Mouse (Mus musculus) lung, postnatal 0 days (tissue): ENCODE data around the gene Rufy2. TPM values are rescaled to one million over a fixed set of nuclear protein-coding genes. Genes with fewer than 3 reads are reported as not detected.

Experiments
- ATAC-seq: fragments of 200-750 bp; cut with Nextera tagmentation; 2 replicates; pipeline ENCODE4 v1.8.0; 2017; ENCODE audit warnings: moderate library complexity
- DNase-seq: peaks from one replicate; pipeline ENCODE4 v3.0.0-alpha.2; 2016; ENCODE audit warnings: low spot score
- H3K27ac ChIP-seq: fragments of 300-500 bp; sonication (generic); 2 replicates; pipeline ENCODE4 v1.5.1; 2014; ENCODE audit warnings: antibody characterized with exemption, mild to moderate bottlenecking, low read length, mixed read lengths
- H3K27me3 ChIP-seq: fragments of 300-500 bp; sonication (generic); replicated peaks from 2 replicates; pipeline ENCODE4 v1.6.1; 2014; ENCODE audit warnings: low read length, mixed read lengths; ENCODE audit not compliant: insufficient read depth
- H3K36me3 ChIP-seq: fragments of 300-500 bp; sonication (generic); 2 replicates; pipeline ENCODE4 v1.6.1; 2014; ENCODE audit warnings: low read length, mixed read lengths; ENCODE audit not compliant: insufficient read depth
- H3K4me1 ChIP-seq: fragments of 300-500 bp; sonication (generic); 2 replicates; pipeline ENCODE4 v1.6.1; 2014; ENCODE audit warnings: antibody characterized with exemption, low read depth, low read length, mixed read lengths; ENCODE audit not compliant: insufficient read depth
- H3K4me2 ChIP-seq: fragments of 300-500 bp; sonication (generic); replicated peaks from 2 replicates; pipeline ENCODE4 v1.6.1; 2014; ENCODE audit warnings: low read depth, mild to moderate bottlenecking, low read length, moderate library complexity, mixed read lengths
- H3K4me3 ChIP-seq: fragments of 300-500 bp; sonication (generic); 2 replicates; pipeline ENCODE4 v1.5.1; 2014; ENCODE audit warnings: low read depth, low read length
- H3K9ac ChIP-seq: fragments of 300-500 bp; sonication (generic); replicated peaks from 2 replicates; pipeline ENCODE4 v1.6.1; 2014; ENCODE audit warnings: low read depth, mild to moderate bottlenecking
- H3K9me3 ChIP-seq: fragments of 300-500 bp; sonication (generic); 2 replicates; pipeline ENCODE4 v1.6.1; 2016; ENCODE audit warnings: low read length, mixed read lengths
- CTCF ChIP-seq: IDR thresholded peaks from 2 replicates; pipeline ENCODE4 v1.5.1; 2016; ENCODE audit warnings: antibody characterized with exemption, mild to moderate bottlenecking
- EP300 ChIP-seq: IDR thresholded peaks from 2 replicates; pipeline ENCODE4 v1.6.1; 2016; ENCODE audit warnings: antibody characterized with exemption, mild to moderate bottlenecking, control low read depth
- WGBS: fragments of 180-500 bp; shearing (Covaris S2); extraction: QIAGEN DNeasy Blood & Tissue Kit; methylation state at CpG from one replicate; pipeline ENCODE4 v1.1.7; 2014; 5-methylcytosine and 5-hydroxymethylcytosine counted together
- polyA plus RNA-seq: library from polyadenylated mRNA; unstranded; fragments of >200 nt; fragmentation: Nextera tagmentation; extraction: Ambion mirVana; gene quantifications from 2 replicates; pipeline ENCODE4 v1.2.1, GENCODE M21; 2015

Gene Rufy2
- polyA plus RNA-seq, 1 experiment from 2014 or later, result 13.9 TPM

DNA sequence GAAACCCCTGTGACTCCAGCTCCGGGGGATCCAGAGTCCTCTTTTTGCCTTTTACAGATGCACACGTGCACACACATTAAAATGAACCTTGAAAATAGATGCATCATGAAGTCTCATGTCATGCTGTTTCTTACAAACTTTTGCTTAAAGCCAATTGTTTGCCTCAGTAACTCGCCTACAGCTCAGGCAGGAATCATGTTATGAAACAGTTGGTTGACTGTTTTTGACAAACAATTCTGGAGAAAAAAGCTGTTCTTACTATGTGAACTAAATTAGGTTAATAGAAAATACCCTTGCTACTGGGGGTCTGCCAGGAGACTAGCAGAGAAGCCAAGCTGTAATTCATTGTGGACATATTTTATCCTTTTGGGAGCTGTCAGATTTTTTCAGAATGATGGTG lies 52.9 kb downstream of the Rufy2 start:
- no peak overlapping the region for H3K4me3 ChIP-seq
- H3K27ac ChIP-seq, result peak overlapping the region; percentile 47
- H3K9me3 ChIP-seq, result no peaks in the 10 kb centered on the region
- WGBS, result 63% methylated on average over 3 of the region's 3 CpGs
- ATAC-seq (no peak), DNase-seq (no peak)
- TF ChIP-seq CTCF, result no peak
- no peak for TF ChIP-seq EP300
- no peaks in the 10 kb centered on the region for H3K27me3 ChIP-seq
- no peak overlapping the region for H3K9ac ChIP-seq
- no peaks in the 10 kb centered on the region for H3K36me3 ChIP-seq
- no peaks in the 10 kb centered on the region for H3K4me1 ChIP-seq
- H3K4me2 ChIP-seq, result no peak overlapping the region

DNA sequence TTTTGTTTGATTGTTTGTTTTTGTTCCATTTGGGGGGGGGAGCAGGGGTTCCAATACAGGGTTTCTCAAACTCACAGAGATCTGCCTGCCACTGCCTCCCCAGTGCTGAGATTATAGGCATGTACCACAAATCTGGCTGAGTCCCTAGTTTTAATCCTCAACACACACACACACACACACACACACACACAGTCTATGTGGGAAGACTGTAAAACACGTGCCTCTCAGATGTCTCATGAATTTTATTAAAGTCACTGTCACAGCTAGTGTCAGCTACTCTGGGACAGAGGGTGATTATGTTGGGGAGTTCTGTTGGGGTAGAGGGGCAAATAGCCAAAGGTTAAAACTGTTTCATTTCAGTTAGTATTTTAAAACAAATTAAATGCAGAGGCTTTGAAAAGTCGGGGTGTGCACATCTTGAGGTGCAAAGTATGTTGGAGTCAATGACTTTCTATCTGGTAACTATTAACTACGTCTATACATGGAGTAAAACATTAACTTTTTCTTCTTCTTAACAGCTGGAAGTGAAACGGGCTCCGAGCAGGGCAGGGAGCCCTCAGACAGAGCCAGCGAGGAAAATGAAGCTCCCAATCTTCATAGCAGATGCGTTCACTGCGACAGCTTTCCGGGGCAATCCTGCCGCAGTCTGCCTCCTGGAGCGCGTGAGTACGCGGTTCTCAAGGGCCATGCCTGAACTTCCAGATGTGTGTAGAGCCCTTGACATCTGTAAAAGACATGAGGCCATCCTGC lies 58.7 kb downstream of the Rufy2 start:
- Histone ChIP-seq H3K4me2 (no peak overlapping the region), H3K4me1 (no peaks in the 10 kb centered on the region), H3K9ac (no peak overlapping the region), H3K27ac (no peak overlapping the region), H3K4me3 (no peak overlapping the region), H3K9me3 (no peaks in the 10 kb centered on the region), H3K27me3 (no peaks in the 10 kb centered on the region), H3K36me3 (no peaks in the 10 kb centered on the region)
- ATAC-seq (peak; percentile 28; the same call in 1 of the 2 replicates), DNase-seq (no peak)
- WGBS, result 50% methylated on average over 14 of the region's 14 CpGs
- TF ChIP-seq CTCF, result no peak
- TF ChIP-seq EP300, result no peak

DNA sequence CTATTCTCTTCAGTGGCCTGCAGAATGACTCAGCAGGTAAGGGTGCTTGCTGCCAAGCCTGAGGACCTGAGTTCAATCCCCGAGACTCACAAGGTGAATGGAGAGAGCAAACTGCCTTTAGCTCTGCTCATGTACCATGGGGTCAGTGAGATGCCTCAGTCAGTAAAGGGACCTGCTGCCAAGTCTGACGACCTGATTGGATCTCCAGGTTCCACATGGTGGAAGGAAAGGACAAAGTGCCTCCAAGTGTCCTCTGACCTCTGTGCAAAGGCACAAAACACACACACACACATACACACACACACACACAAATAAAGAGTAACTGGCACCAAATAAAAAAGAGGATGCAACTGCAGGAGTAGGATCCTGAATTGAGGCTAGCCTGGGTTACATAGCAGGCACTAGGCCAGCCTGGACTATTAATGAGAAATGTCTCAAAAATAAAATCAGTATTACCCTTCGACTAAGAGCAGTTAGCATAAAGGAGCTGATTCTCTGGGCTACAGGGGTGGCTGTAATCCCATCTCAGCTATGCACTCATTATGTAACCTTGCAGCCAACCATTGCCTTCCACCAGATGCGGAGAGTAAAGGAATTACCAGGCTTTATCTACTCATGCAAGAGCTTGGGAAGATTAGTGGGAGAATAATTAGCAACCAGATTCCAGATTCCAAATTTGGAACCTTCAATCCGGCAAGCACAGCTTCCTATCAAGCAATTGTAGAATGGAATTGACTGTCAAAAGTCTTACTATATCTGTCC lies 60.0 kb downstream of the Rufy2 start:
- H3K4me1 ChIP-seq, result no peaks in the 10 kb centered on the region
- no peak for DNase-seq
- H3K9me3 ChIP-seq, result no peaks in the 10 kb centered on the region
- TF ChIP-seq EP300, result no peak
- TF ChIP-seq CTCF, result no peak
- ATAC-seq, result no peak
- no peak overlapping the region for H3K4me3 ChIP-seq
- no peaks in the 10 kb centered on the region for H3K36me3 ChIP-seq
- no peak overlapping the region for H3K4me2 ChIP-seq
- 74% methylated on average over 5 of the region's 5 CpGs for WGBS
- no peak overlapping the region for H3K27ac ChIP-seq
- H3K9ac ChIP-seq, result no peak overlapping the region
- no peaks in the 10 kb centered on the region for H3K27me3 ChIP-seq

DNA sequence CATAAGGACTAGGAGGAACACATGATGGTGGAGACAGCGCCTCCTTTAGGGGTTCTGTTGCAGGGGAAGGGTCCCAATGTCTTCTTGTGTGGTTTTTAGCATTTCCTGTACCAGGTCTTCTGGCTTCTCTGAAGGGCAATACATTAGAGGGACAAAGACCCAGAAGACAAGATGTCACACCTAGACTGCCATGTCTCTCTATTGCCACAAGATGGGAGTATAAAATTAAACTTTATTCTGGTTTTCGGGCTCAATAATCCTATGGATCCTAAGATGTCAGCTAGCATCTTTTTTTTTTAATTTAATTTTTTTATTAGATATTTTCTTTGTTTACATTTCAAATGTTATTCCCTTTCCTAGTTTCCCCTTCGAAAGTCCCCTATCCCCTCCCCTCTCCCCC lies 63.1 kb downstream of the Rufy2 start:
- DNase-seq (no peak), ATAC-seq (no peak)
- no peaks in the 10 kb centered on the region for H3K27me3 ChIP-seq
- H3K4me3 ChIP-seq, result no peak overlapping the region
- TF ChIP-seq CTCF (peak; percentile 41), EP300 (no peak)
- no peak overlapping the region for H3K27ac ChIP-seq
- H3K9me3 ChIP-seq, result no peaks in the 10 kb centered on the region
- no peaks in the 10 kb centered on the region for H3K4me1 ChIP-seq
- no peak overlapping the region for H3K9ac ChIP-seq
- no peak overlapping the region for H3K4me2 ChIP-seq
- no peaks in the 10 kb centered on the region for H3K36me3 ChIP-seq
- whole genome bisulfite sequencing, result 50% methylated on average over 3 of the region's 3 CpGs

GRCm38 (mm10) chr10:63047751-63048150 lies 67.7 kb downstream of the Rufy2 start:
- no peaks in the 10 kb centered on the region for H3K27me3 ChIP-seq
- ATAC-seq (no peak), DNase-seq (no peak)
- no peaks in the 10 kb centered on the region for H3K4me1 ChIP-seq
- no peak overlapping the region for H3K9ac ChIP-seq
- no peak for TF ChIP-seq CTCF
- H3K4me2 ChIP-seq, result no peak overlapping the region
- no peak overlapping the region for H3K4me3 ChIP-seq
- H3K36me3 ChIP-seq, result no peaks in the 10 kb centered on the region
- no peaks in the 10 kb centered on the region for H3K9me3 ChIP-seq
- no peak overlapping the region for H3K27ac ChIP-seq
- 86% methylated on average over 8 of the region's 8 CpGs for WGBS

DNA sequence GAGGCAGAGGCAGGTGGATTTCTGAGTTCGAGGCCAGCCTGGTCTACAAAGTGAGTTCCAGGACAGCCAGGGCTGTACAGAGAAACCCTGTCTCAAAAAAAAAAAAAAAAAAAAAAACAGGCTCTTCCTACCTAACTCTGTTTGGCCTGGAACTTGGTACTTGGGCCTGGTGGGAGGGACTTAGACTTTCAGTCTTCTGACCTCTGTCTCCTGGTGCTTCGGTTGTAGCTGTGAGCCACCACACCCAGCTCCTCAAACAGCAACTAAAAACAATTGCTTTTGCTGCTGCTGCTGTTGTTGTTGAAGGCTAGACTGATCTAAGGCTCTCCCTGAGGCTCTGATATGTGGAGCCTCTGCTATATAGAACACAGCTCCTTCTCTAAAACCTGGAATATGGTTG lies 69.1 kb downstream of the Rufy2 start:
- no peaks in the 10 kb centered on the region for H3K27me3 ChIP-seq
- H3K4me2 ChIP-seq, result no peak overlapping the region
- H3K27ac ChIP-seq, result no peak overlapping the region
- no peak overlapping the region for H3K4me3 ChIP-seq
- H3K4me1 ChIP-seq, result no peaks in the 10 kb centered on the region
- DNase-seq (no peak), ATAC-seq (no peak)
- no peaks in the 10 kb centered on the region for H3K36me3 ChIP-seq
- WGBS, result 65% methylated on average over 1 of the region's 2 CpGs
- no peak overlapping the region for H3K9ac ChIP-seq
- H3K9me3 ChIP-seq, result no peaks in the 10 kb centered on the region
- TF ChIP-seq CTCF, result no peak
